Mouse (Mus musculus) stomach, postnatal 0 days (tissue): ENCODE results near the gene Milr1.

Source experiments
- CTCF ChIP-seq: IDR thresholded peaks from 2 replicates; pipeline ENCODE4 v1.5.1; 2016; ENCODE audit warnings: antibody characterized with exemption, low read depth, mild to moderate bottlenecking, moderate library complexity
- EP300 ChIP-seq: optimal IDR thresholded peaks from 2 replicates; pipeline ENCODE3; 2016; ENCODE audit warnings: antibody characterized with exemption

GRCm38 (mm10) chr11:106737178-106737621, 13.8 kb upstream of the Milr1 start:
- TF ChIP-seq CTCF (no peak), EP300 (no peak)
